Mouse (Mus musculus) monocyte, adult 5-6 weeks (primary cell): ENCODE results near the gene Zfp57. TPM values are rescaled to one million over a fixed set of nuclear protein-coding genes. Genes with fewer than 3 reads are reported as not detected.
"Not testable (repeated sequence)": the region's sequence is repeated elsewhere in the genome, so short reads cannot be mapped to it uniquely, and the experiment has no call there.

Experiments
- ATAC-seq: fragments of 153-309, 156-312 bp; replicated peaks from 2 replicates; pipeline ENCODE4 v1.8.0; 2017; ENCODE audit warnings: mild to moderate bottlenecking; ENCODE audit not compliant: low TSS enrichment, insufficient number of reproducible peaks, severe bottlenecking, poor library complexity, low FRiP score
- total RNA-seq: library from RNA; stranded (forward); fragments of 200-1000, 200-491, 200-594 nt; gene quantifications from 3 replicates; pipeline ENCODE4 v1.2.3, GENCODE M21; 2017

Gene Zfp57
- total RNA-seq, 1 experiment from 2014 or later = not detected

- no peak for ATAC-seq
Measured at GRCm38 (mm10) chr17:36992336-36993104, 8.4 kb upstream of the Zfp57 start.

- ATAC-seq = no peak
Measured at GRCm38 (mm10) chr17:36993770-36994325, 7.1 kb upstream of the Zfp57 start.

- no peak for ATAC-seq
Measured at GRCm38 (mm10) chr17:36994528-36994927, 6.4 kb upstream of the Zfp57 start.

GRCm38 (mm10) chr17:36995448-36995847 lies 5.5 kb upstream of the Zfp57 start:
- ATAC-seq = no peak

- ATAC-seq = no peak
Measured at GRCm38 (mm10) chr17:36997033-36997735, 3.8 kb upstream of the Zfp57 start.

GRCm38 (mm10) chr17:36998477-36998876 lies 2.5 kb upstream of the Zfp57 start:
- no peak for ATAC-seq

- no peak for ATAC-seq
Measured at GRCm38 (mm10) chr17:37002364-37003330, 1.7 kb downstream of the Zfp57 start.

GRCm38 (mm10) chr17:37003366-37003765 lies 2.4 kb downstream of the Zfp57 start:
- no peak for ATAC-seq

- no peak for ATAC-seq
Measured at GRCm38 (mm10) chr17:37008161-37008560, 7.2 kb downstream of the Zfp57 start.

GRCm38 (mm10) chr17:37009460-37010042 lies 8.6 kb downstream of the Zfp57 start:
- ATAC-seq = no peak

- ATAC-seq = no peak
Measured at GRCm38 (mm10) chr17:37011719-37012118, 10.8 kb downstream of the Zfp57 start.

GRCm38 (mm10) chr17:37012141-37012540 lies 11.2 kb downstream of the Zfp57 start:
- ATAC-seq = no peak

GRCm38 (mm10) chr17:37016333-37016732 lies 15.4 kb downstream of the Zfp57 start:
- ATAC-seq = no peak

- ATAC-seq = no peak
Measured at GRCm38 (mm10) chr17:37018328-37018727, 17.4 kb downstream of the Zfp57 start.

GRCm38 (mm10) chr17:37019242-37019641 lies 18.3 kb downstream of the Zfp57 start:
- not testable (repeated sequence) for ATAC-seq

- ATAC-seq = no peak
Measured at GRCm38 (mm10) chr17:37022628-37023576, 21.9 kb downstream of the Zfp57 start, which contains the start of gene Mog. Gene Mog, minus strand, starts transcription at chr17:37023398.

GRCm38 (mm10) chr17:37026425-37026824 lies 25.5 kb downstream of the Zfp57 start:
- no peak for ATAC-seq
